Mouse (Mus musculus) bone marrow, adult 2 months (tissue): Measurements from ENCODE around the gene Elmo2.

Source experiments
- CTCF ChIP-seq: fragments of 200-500 bp; IDR thresholded peaks from 2 replicates; pipeline ENCODE4 v1.5.1; 2011; ENCODE audit warnings: low read length, control low read depth; ENCODE audit not compliant: control insufficient read depth, insufficient read depth
- POLR2A ChIP-seq: fragments of 200-500 bp; IDR thresholded peaks from 2 replicates; pipeline ENCODE4 v1.6.1; 2011; ENCODE audit warnings: low read depth, mild to moderate bottlenecking, control low read depth, low read length, borderline replicate concordance; ENCODE audit not compliant: control insufficient read depth

DNA sequence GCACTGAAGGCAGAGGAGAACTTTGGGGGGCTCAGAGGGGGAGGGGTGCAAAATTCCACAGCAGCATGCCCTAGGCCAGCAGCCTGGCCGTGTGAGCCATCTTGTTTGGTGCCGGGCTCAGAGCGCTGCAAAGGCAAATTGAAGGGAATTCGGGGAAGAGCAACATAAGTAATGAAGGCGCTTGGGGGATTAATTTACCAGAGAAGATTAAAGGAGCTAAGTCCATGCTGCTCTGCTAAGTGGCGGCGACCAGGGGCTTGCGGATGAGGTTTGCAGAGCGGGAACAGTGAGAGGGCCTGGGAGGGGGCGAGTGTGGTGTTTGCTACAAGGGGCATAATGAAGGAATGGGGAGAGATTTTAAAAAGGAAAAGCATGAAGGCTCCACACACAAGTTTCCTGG, 46.9 kb downstream of the Elmo2 start:
- no peak for TF ChIP-seq CTCF
- TF ChIP-seq POLR2A, result no peak
